Mouse (Mus musculus): Measurements from ENCODE around the gene Kcnq4.

- TF ChIP-seq CTCF (conservative IDR thresholded peaks at IDR 0.05; ENCODE audit: insufficient read depth, insufficient read length, low read depth, low read length) (no peak), POLR2A (IDR thresholded peaks at IDR 0.05; ENCODE audit: low read depth, low read length) (no peak)
Measured at GRCm38 (mm10) chr4:120667555-120667954, 80.9 kb downstream of the Kcnq4 start.
